Mouse (Mus musculus): ENCODE results near the gene Trio. TPM values are rescaled to one million over a fixed set of nuclear protein-coding genes. Genes with fewer than 3 reads are reported as not detected.

Gene Trio
- polyA plus RNA-seq (2021; fragmentation: Nextera tagmentation), result 17.5 and 18.5 TPM in 2 replicates
- long read RNA-seq, experiment 1, partial matches to known transcripts, result 10 of 30 reads
- long read RNA-seq, experiment 1, other reads (novel, unspliced or antisense), result 19 of 30 reads
- long read RNA-seq, experiment 2, partial matches to known transcripts, result 10 of 55 reads
- long read RNA-seq, experiment 2, other reads (novel, unspliced or antisense), result 45 of 55 reads

GRCm38 (mm10) chr15:28025447-28026166, at the start of gene Trio:
TSS of gene Trio (minus strand) at chr15:28025848.

DNA sequence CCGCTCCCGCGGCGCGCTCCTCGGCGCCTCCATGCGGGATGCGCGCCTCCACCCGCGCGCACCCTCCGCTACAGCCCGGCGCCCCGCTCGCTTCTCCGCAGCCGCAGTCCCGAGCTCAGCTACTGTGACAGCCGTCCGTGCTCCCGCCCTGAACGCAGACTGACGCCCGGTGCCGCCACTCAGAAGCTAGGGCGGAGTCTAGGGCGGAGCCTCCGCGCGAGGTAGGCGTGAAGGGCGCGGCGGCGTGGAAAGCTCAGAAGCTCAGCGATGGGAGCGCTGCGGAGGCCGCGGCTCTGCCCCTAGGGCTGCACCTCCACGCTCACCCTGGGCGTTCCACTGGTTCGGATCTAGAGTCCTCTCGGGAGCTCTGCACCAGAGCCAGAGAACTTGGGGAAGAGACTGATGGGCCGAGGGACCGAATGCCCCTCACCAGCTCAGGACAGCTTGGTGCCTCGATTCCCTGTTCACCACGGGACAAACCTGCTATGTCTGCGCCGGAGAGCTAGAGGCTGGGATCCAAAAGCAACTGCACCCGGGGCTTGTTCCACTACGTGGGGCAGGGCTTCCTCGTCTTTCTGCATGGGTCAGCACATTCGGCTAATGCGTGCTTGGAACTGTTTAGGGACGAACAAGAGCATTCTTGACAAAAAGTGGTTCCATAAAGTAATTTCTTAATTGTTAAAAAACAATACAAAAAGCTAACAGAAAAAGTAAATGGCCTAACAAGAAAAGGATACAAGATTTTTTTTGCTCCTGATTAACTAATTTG, 344.0 kb downstream of the Trio start, which contains the start of gene Otulinl:
Gene Otulinl, minus strand, starts transcription at position 161 of the 769 bp plus-strand sequence.

Other genes starting within 250 kb of the Trio start
- 0.16 and 0.31 TPM in 2 replicates for gene Dnah5, start 177.9 kb upstream of the Trio start, polyA plus RNA-seq (2021; fragmentation: Nextera tagmentation)